Mouse (Mus musculus) megakaryocyte-erythroid progenitor cell, adult 5 weeks (primary cell): ENCODE results near the gene Slc35g2. TPM values are rescaled to one million over a fixed set of nuclear protein-coding genes. Genes with fewer than 3 reads are reported as not detected.

Source experiments
- polyA plus RNA-seq: library from polyadenylated mRNA; stranded (reverse); fragments of >175 nt; gene quantifications from 2 replicates; pipeline ENCODE4 v1.2.3, GENCODE M21; 2012

Slc35g2 gene
- polyA plus RNA-seq, result not detected in 2 replicates

GRCm38 (mm10) chr9:100570626-100571233 is at the start of gene Slc35g2:
Slc35g2 (minus strand) TSS chr9:100571090.

GRCm38 (mm10) chr9:100597546-100597945 is 26.7 kb upstream of the Slc35g2 start, which contains the start of gene Stag1:
Stag1 (plus strand) TSS chr9:100597798.

GRCm38 (mm10) chr9:100545715-100546593 is 24.9 kb downstream of the Slc35g2 start, which contains the start of gene Nck1:
Nck1 (minus strand) TSS chr9:100546134.

Other genes starting within 250 kb of the Slc35g2 start
- 0.94 and 1.5 TPM in 2 replicates for gene Il20rb, start 84.3 kb downstream of the Slc35g2 start, polyA plus RNA-seq
- gene Nck1, start 25.0 kb downstream of the Slc35g2 start, polyA plus RNA-seq, result 2.1 and 2.6 TPM in 2 replicates
- gene Stag1, start 26.7 kb upstream of the Slc35g2 start, polyA plus RNA-seq, result 5.3 and 7.9 TPM in 2 replicates